Mouse (Mus musculus) embryonic facial prominence, embryonic 11.5 days (tissue): Measurements from ENCODE around the gene Wasf1. TPM values are rescaled to one million over a fixed set of nuclear protein-coding genes. Genes with fewer than 3 reads are reported as not detected.

Experiments used
- ATAC-seq: fragments of 200-750 bp; cut with Nextera tagmentation; replicated peaks from 2 replicates; pipeline ENCODE4 v1.8.0; 2017; ENCODE audit warnings: low read depth; ENCODE audit not compliant: insufficient number of reproducible peaks, low FRiP score, low TSS enrichment
- DNase-seq: peaks from one replicate; pipeline ENCODE4 v3.0.0-alpha.2; 2015; ENCODE audit warnings: low spot score
- H3K27ac ChIP-seq: fragments of 300-500 bp; sonication (generic); replicated peaks from 2 replicates; pipeline ENCODE4 v1.5.1; 2014; ENCODE audit warnings: mild to moderate bottlenecking, low read depth, low read length, control low read depth
- H3K27me3 ChIP-seq: fragments of 300-500 bp; sonication (generic); 2 replicates; pipeline ENCODE4 v1.6.1; 2014; ENCODE audit warnings: mild to moderate bottlenecking, low read length, moderate library complexity, mixed read lengths; ENCODE audit not compliant: control insufficient read depth, insufficient read depth
- H3K36me3 ChIP-seq: fragments of 300-500 bp; sonication (generic); replicated peaks from 2 replicates; pipeline ENCODE4 v1.6.1; 2014; ENCODE audit warnings: low read depth, mild to moderate bottlenecking, low read length, moderate library complexity, mixed read lengths; ENCODE audit not compliant: control insufficient read depth, insufficient read depth
- H3K4me1 ChIP-seq: fragments of 300-500 bp; sonication (generic); 2 replicates; pipeline ENCODE4 v1.6.1; 2014; ENCODE audit warnings: low read length, mixed read lengths; ENCODE audit not compliant: control insufficient read depth, insufficient read depth
- H3K4me2 ChIP-seq: fragments of 300-500 bp; sonication (generic); 2 replicates; pipeline ENCODE4 v1.6.1; 2014; ENCODE audit warnings: low read depth, mild to moderate bottlenecking, control low read depth, low read length, moderate library complexity
- H3K4me3 ChIP-seq: fragments of 300-500 bp; sonication (generic); 2 replicates; pipeline ENCODE4 v1.5.1; 2014; ENCODE audit warnings: low read depth, low read length, control low read depth
- H3K9ac ChIP-seq: fragments of 300-500 bp; sonication (generic); replicated peaks from 2 replicates; pipeline ENCODE4 v1.6.1; 2014; ENCODE audit warnings: mild to moderate bottlenecking, control low read depth, low read length
- H3K9me3 ChIP-seq: fragments of 300-500 bp; sonication (generic); replicated peaks from 2 replicates; pipeline ENCODE4 v1.6.1; 2016; ENCODE audit warnings: mild to moderate bottlenecking, low read length, inconsistent platforms, mixed read lengths; ENCODE audit not compliant: control insufficient read depth
- WGBS: fragments of 180-500 bp; shearing (Covaris S2); extraction: QIAGEN DNeasy Blood & Tissue Kit; methylation state at CpG from one replicate; pipeline ENCODE4 v1.1.7; 2014; 5-methylcytosine and 5-hydroxymethylcytosine counted together
- polyA plus RNA-seq: library from polyadenylated mRNA; unstranded; fragments of >200 nt; fragmentation: Nextera tagmentation; extraction: Ambion mirVana; gene quantifications from 2 replicates; pipeline ENCODE4 v1.2.1, GENCODE M21; 2014

Gene Wasf1
- polyA plus RNA-seq, 1 experiment from 2014 or later = 29.7 TPM

- H3K36me3 ChIP-seq = no peaks in the 10 kb centered on the region
- ATAC-seq (no peak), DNase-seq (no peak)
- H3K4me3 ChIP-seq = no peak overlapping the region
- H3K4me2 ChIP-seq = no peak overlapping the region; the same call in 1 of the 2 replicates
- 13% methylated on average over 9 of the region's 13 CpGs for WGBS
- H3K27me3 ChIP-seq = no peaks in the 10 kb centered on the region
- H3K9me3 ChIP-seq = no peaks in the 10 kb centered on the region
- H3K9ac ChIP-seq = no peak overlapping the region
- H3K4me1 ChIP-seq = no peaks in the 10 kb centered on the region
- H3K27ac ChIP-seq = no peak overlapping the region
Observed at GRCm38 (mm10) chr10:40985350-40985749, 102.1 kb downstream of the Wasf1 start.

Other genes starting within 250 kb of the Wasf1 start
- 0.81 and 0.98 TPM in 2 replicates for gene Mettl24, start 200.2 kb upstream of the Wasf1 start, polyA plus RNA-seq
- 41.5 and 44.8 TPM in 2 replicates for gene Cdc40, start 164 bp upstream of the Wasf1 start, polyA plus RNA-seq
- not detected in 2 replicates for gene Gpr6, start 188.8 kb downstream of the Wasf1 start, polyA plus RNA-seq